Mouse (Mus musculus) limb, embryonic 10.5 days (tissue): Measurements from ENCODE around the gene Eif6. TPM values are rescaled to one million over a fixed set of nuclear protein-coding genes. Genes with fewer than 3 reads are reported as not detected.

ENCODE experiments used
- DNase-seq: peaks from one replicate; pipeline ENCODE4 v3.0.0-alpha.2; 2017; ENCODE audit warnings: low spot score
- H3K27ac ChIP-seq: fragments of 300-500 bp; sonication (generic); 2 replicates; pipeline ENCODE4 v1.5.1; 2016; ENCODE audit warnings: mild to moderate bottlenecking
- H3K27me3 ChIP-seq: fragments of 300-500 bp; sonication (generic); 2 replicates; pipeline ENCODE4 v1.6.1; 2016; ENCODE audit warnings: low read depth, mild to moderate bottlenecking; ENCODE audit not compliant: poor library complexity, severe bottlenecking
- H3K36me3 ChIP-seq: fragments of 300-500 bp; sonication (generic); 2 replicates; pipeline ENCODE4 v1.6.1; 2016; ENCODE audit warnings: mild to moderate bottlenecking, moderate library complexity
- H3K4me1 ChIP-seq: fragments of 300-500 bp; sonication (generic); 2 replicates; pipeline ENCODE4 v1.6.1; 2016
- H3K4me3 ChIP-seq: fragments of 300-500 bp; sonication (generic); 2 replicates; pipeline ENCODE4 v1.5.1; 2016; ENCODE audit warnings: mild to moderate bottlenecking, moderate library complexity
- H3K9me3 ChIP-seq: fragments of 300-500 bp; sonication (generic); replicated peaks from 2 replicates; pipeline ENCODE4 v1.6.1; 2016; ENCODE audit warnings: mild to moderate bottlenecking
- WGBS: fragments of 180-500 bp; shearing (Covaris S2); methylation state at CpG from one replicate; pipeline ENCODE4 v1.1.7; 2016; 5-methylcytosine and 5-hydroxymethylcytosine counted together
- polyA plus RNA-seq: library from polyadenylated mRNA; unstranded; fragments of >200 nt; fragmentation: Nextera tagmentation; extraction: Ambion mirVana; gene quantifications from 2 replicates; pipeline ENCODE4 v1.2.1, GENCODE M21; 2016

Eif6 gene
- polyA plus RNA-seq, 1 experiment from 2014 or later = 250 TPM

GRCm38 (mm10) chr2:155818596-155819391 is 7.9 kb downstream of the Eif6 start:
- Histone ChIP-seq H3K27ac (peak overlapping the region; percentile 88), H3K4me1 (peaks cover 40% of the 10 kb centered on the region), H3K36me3 (peaks cover 46% of the 10 kb centered on the region), H3K27me3 (no peaks in the 10 kb centered on the region), H3K4me3 (peak overlapping the region; percentile 68), H3K9me3 (no peaks in the 10 kb centered on the region)
- peak; percentile 88 for DNase-seq
- 2% methylated on average over 37 of the region's 37 CpGs for WGBS

- DNase-seq = no peak
- peaks cover 34% of the 10 kb centered on the region for H3K36me3 ChIP-seq
- 85% methylated on average over 10 of the region's 10 CpGs for WGBS
Observed at GRCm38 (mm10) chr2:155817301-155818245, 9.2 kb downstream of the Eif6 start.

GRCm38 (mm10) chr2:155816179-155816578 is 10.5 kb downstream of the Eif6 start:
- peaks cover 42% of the 10 kb centered on the region for H3K4me1 ChIP-seq
- no peak overlapping the region for H3K27ac ChIP-seq
- no peaks in the 10 kb centered on the region for H3K27me3 ChIP-seq
- WGBS = 96% methylated on average over 1 of the region's 1 CpGs
- peaks cover 21% of the 10 kb centered on the region for H3K36me3 ChIP-seq
- H3K9me3 ChIP-seq = no peaks in the 10 kb centered on the region
- DNase-seq = no peak
- H3K4me3 ChIP-seq = no peak overlapping the region

More at GRCm38 (mm10) chr2:155817301-155818245, 9.2 kb downstream of the Eif6 start:
- Histone ChIP-seq H3K4me1 (peaks cover 42% of the 10 kb centered on the region), H3K27me3 (no peaks in the 10 kb centered on the region), H3K4me3 (0 out of 2 replicates have a peak overlapping the region, but pooled peaks have one; percentile 68), H3K9me3 (no peaks in the 10 kb centered on the region), H3K27ac (no peak overlapping the region)

- H3K27ac ChIP-seq = no peak overlapping the region
- H3K36me3 ChIP-seq = peaks cover 8% of the 10 kb centered on the region
- no peak for DNase-seq
- no peaks in the 10 kb centered on the region for H3K9me3 ChIP-seq
- H3K27me3 ChIP-seq = no peaks in the 10 kb centered on the region
- peaks cover 41% of the 10 kb centered on the region for H3K4me1 ChIP-seq
- H3K4me3 ChIP-seq = no peak overlapping the region
- 24% methylated on average over 5 of the region's 5 CpGs for WGBS
Observed at GRCm38 (mm10) chr2:155814829-155815228, 11.9 kb downstream of the Eif6 start.

- Histone ChIP-seq H3K4me1 (peaks cover 19% of the 10 kb centered on the region), H3K36me3 (no peaks in the 10 kb centered on the region), H3K4me3 (no peak overlapping the region), H3K27me3 (no peaks in the 10 kb centered on the region), H3K9me3 (no peaks in the 10 kb centered on the region), H3K27ac (no peak overlapping the region)
- DNase-seq = no peak
- 82% methylated on average over 4 of the region's 4 CpGs for WGBS
Observed at GRCm38 (mm10) chr2:155812637-155813036, 14.1 kb downstream of the Eif6 start.

- H3K9me3 ChIP-seq = no peaks in the 10 kb centered on the region
- 35% methylated on average over 16 of the region's 16 CpGs for WGBS
- no peaks in the 10 kb centered on the region for H3K36me3 ChIP-seq
- H3K27me3 ChIP-seq = no peaks in the 10 kb centered on the region
- H3K4me3 ChIP-seq = no peak overlapping the region
- no peak overlapping the region for H3K27ac ChIP-seq
- H3K4me1 ChIP-seq = peaks cover 24% of the 10 kb centered on the region
- peak; percentile 88 for DNase-seq
Observed at GRCm38 (mm10) chr2:155811821-155812396, 14.8 kb downstream of the Eif6 start.

- H3K4me3 ChIP-seq = no peak overlapping the region
- no peaks in the 10 kb centered on the region for H3K36me3 ChIP-seq
- WGBS = 90% methylated on average over 4 of the region's 4 CpGs
- H3K4me1 ChIP-seq = peaks cover 19% of the 10 kb centered on the region
- H3K27ac ChIP-seq = no peak overlapping the region
- H3K27me3 ChIP-seq = no peaks in the 10 kb centered on the region
- no peak for DNase-seq
- H3K9me3 ChIP-seq = no peaks in the 10 kb centered on the region
Observed at GRCm38 (mm10) chr2:155809620-155810019, 17.1 kb downstream of the Eif6 start.

GRCm38 (mm10) chr2:155807408-155807807 is 19.3 kb downstream of the Eif6 start:
- Histone ChIP-seq H3K27me3 (no peaks in the 10 kb centered on the region), H3K9me3 (no peaks in the 10 kb centered on the region), H3K4me1 (peaks cover 9% of the 10 kb centered on the region; the same call in 1 of the 2 replicates), H3K4me3 (no peak overlapping the region), H3K27ac (no peak overlapping the region), H3K36me3 (no peaks in the 10 kb centered on the region)
- DNase-seq = no peak
- 48% methylated on average over 4 of the region's 4 CpGs for WGBS

GRCm38 (mm10) chr2:155806548-155806947 is 20.2 kb downstream of the Eif6 start:
- H3K9me3 ChIP-seq = no peaks in the 10 kb centered on the region
- no peak for DNase-seq
- H3K27ac ChIP-seq = no peak overlapping the region
- 75% methylated on average over 5 of the region's 5 CpGs for WGBS
- H3K4me1 ChIP-seq = peaks cover 9% of the 10 kb centered on the region; the same call in 1 of the 2 replicates
- no peak overlapping the region for H3K4me3 ChIP-seq
- no peaks in the 10 kb centered on the region for H3K27me3 ChIP-seq
- H3K36me3 ChIP-seq = no peaks in the 10 kb centered on the region

GRCm38 (mm10) chr2:155805925-155806255 is 20.8 kb downstream of the Eif6 start:
- Histone ChIP-seq H3K27me3 (no peaks in the 10 kb centered on the region), H3K9me3 (no peaks in the 10 kb centered on the region), H3K4me1 (peaks cover 9% of the 10 kb centered on the region; the same call in 1 of the 2 replicates), H3K4me3 (no peak overlapping the region), H3K36me3 (no peaks in the 10 kb centered on the region), H3K27ac (no peak overlapping the region)
- 85% methylated on average over 6 of the region's 6 CpGs for WGBS
- no peak for DNase-seq

- DNase-seq = no peak
- Histone ChIP-seq H3K36me3 (no peaks in the 10 kb centered on the region), H3K9me3 (no peaks in the 10 kb centered on the region), H3K27me3 (no peaks in the 10 kb centered on the region), H3K4me1 (peaks cover 9% of the 10 kb centered on the region; the same call in 1 of the 2 replicates), H3K27ac (no peak overlapping the region), H3K4me3 (no peak overlapping the region)
- 55% methylated on average over 6 of the region's 6 CpGs for WGBS
Observed at GRCm38 (mm10) chr2:155805231-155805924, 21.3 kb downstream of the Eif6 start.

GRCm38 (mm10) chr2:155804053-155804452 is 22.7 kb downstream of the Eif6 start:
- 73% methylated on average over 5 of the region's 5 CpGs for WGBS
- H3K9me3 ChIP-seq = no peaks in the 10 kb centered on the region
- H3K27me3 ChIP-seq = no peaks in the 10 kb centered on the region
- no peak for DNase-seq
- no peaks in the 10 kb centered on the region for H3K36me3 ChIP-seq
- peaks cover 9% of the 10 kb centered on the region; the same call in 1 of the 2 replicates for H3K4me1 ChIP-seq
- H3K27ac ChIP-seq = no peak overlapping the region
- no peak overlapping the region for H3K4me3 ChIP-seq
